Mouse (Mus musculus) neural tube, embryonic 11.5 days (tissue): ENCODE data around the gene Siglece. TPM values are rescaled to one million over a fixed set of nuclear protein-coding genes. Genes with fewer than 3 reads are reported as not detected.

Source experiments
- ATAC-seq: fragments of 200-750 bp; cut with Nextera tagmentation; 2 replicates; pipeline ENCODE4 v1.8.0; 2017; ENCODE audit warnings: moderate number of reproducible peaks, mild to moderate bottlenecking, moderate TSS enrichment, moderate library complexity; ENCODE audit not compliant: insufficient read depth, low FRiP score, low TSS enrichment
- DNase-seq: peaks from one replicate; pipeline ENCODE4 v3.0.0-alpha.2; 2015; ENCODE audit warnings: low spot score
- H3K27ac ChIP-seq: fragments of 300-500 bp; sonication (generic); 2 replicates; pipeline ENCODE4 v1.5.1; 2014; ENCODE audit warnings: low read depth, mild to moderate bottlenecking, low read length
- H3K27me3 ChIP-seq: fragments of 300-500 bp; sonication (generic); 2 replicates; pipeline ENCODE4 v1.6.1; 2014; ENCODE audit warnings: mild to moderate bottlenecking, low read length, mixed read lengths; ENCODE audit not compliant: control insufficient read depth, insufficient read depth
- H3K36me3 ChIP-seq: fragments of 300-500 bp; sonication (generic); 2 replicates; pipeline ENCODE4 v1.6.1; 2014; ENCODE audit warnings: mild to moderate bottlenecking, low read length, moderate library complexity, mixed read lengths; ENCODE audit not compliant: control insufficient read depth, insufficient read depth
- H3K4me1 ChIP-seq: fragments of 300-500 bp; sonication (generic); 2 replicates; pipeline ENCODE4 v1.6.1; 2014; ENCODE audit warnings: low read length, mixed read lengths; ENCODE audit not compliant: control insufficient read depth, insufficient read depth
- H3K4me2 ChIP-seq: fragments of 300-500 bp; sonication (generic); 2 replicates; pipeline ENCODE4 v1.6.1; 2014; ENCODE audit warnings: low read depth, mild to moderate bottlenecking, moderate library complexity
- H3K4me3 ChIP-seq: fragments of 300-500 bp; sonication (generic); 2 replicates; pipeline ENCODE4 v1.5.1; 2014; ENCODE audit warnings: low read depth, low read length
- H3K9ac ChIP-seq: fragments of 300-500 bp; sonication (generic); 2 replicates; pipeline ENCODE4 v1.6.1; 2014; ENCODE audit warnings: mild to moderate bottlenecking, low read length
- H3K9me3 ChIP-seq: fragments of 300-500 bp; sonication (generic); 2 replicates; pipeline ENCODE4 v1.6.1; 2016; ENCODE audit warnings: low read length; ENCODE audit not compliant: control insufficient read depth
- WGBS: fragments of 180-500 bp; shearing (Covaris S2); extraction: QIAGEN DNeasy Blood & Tissue Kit; methylation state at CpG from one replicate; pipeline ENCODE4 v1.1.7; 2014; 5-methylcytosine and 5-hydroxymethylcytosine counted together
- polyA plus RNA-seq: library from polyadenylated mRNA; unstranded; fragments of >200 nt; fragmentation: Nextera tagmentation; extraction: Ambion mirVana; gene quantifications from 2 replicates; pipeline ENCODE4 v1.2.1, GENCODE M21; 2014

The Siglece gene
- polyA plus RNA-seq, 1 experiment from 2014 or later: 0.34 TPM

- WGBS: 86% methylated on average over 17 of the region's 17 CpGs
These were observed 16.8 kb downstream of the Siglece start for GRCm38 (mm10) chr7:43643046-43643652.

GRCm38 (mm10) chr7:43642587-43642986 lies 17.4 kb downstream of the Siglece start:
- no peaks in the 10 kb centered on the region for H3K36me3 ChIP-seq
- no peak overlapping the region for H3K9ac ChIP-seq
- no peaks in the 10 kb centered on the region for H3K27me3 ChIP-seq
- ATAC-seq: no peak
- no peak overlapping the region for H3K4me3 ChIP-seq
- H3K4me1 ChIP-seq: no peaks in the 10 kb centered on the region
- WGBS: 82% methylated on average over 5 of the region's 5 CpGs
- no peak overlapping the region for H3K4me2 ChIP-seq
- H3K27ac ChIP-seq: no peak overlapping the region
- no peak for DNase-seq
- no peaks in the 10 kb centered on the region for H3K9me3 ChIP-seq

More at GRCm38 (mm10) chr7:43643046-43643652, 16.8 kb downstream of the Siglece start:
- Histone ChIP-seq H3K9ac (no peak overlapping the region), H3K27ac (no peak overlapping the region), H3K4me2 (no peak overlapping the region), H3K9me3 (no peaks in the 10 kb centered on the region), H3K27me3 (no peaks in the 10 kb centered on the region), H3K36me3 (no peaks in the 10 kb centered on the region), H3K4me3 (no peak overlapping the region), H3K4me1 (no peaks in the 10 kb centered on the region)
- DNase-seq (no peak), ATAC-seq (no peak)

GRCm38 (mm10) chr7:43637118-43637517 lies 22.8 kb downstream of the Siglece start:
- WGBS: 83% methylated on average over 1 of the region's 1 CpGs
- H3K4me1 ChIP-seq: no peaks in the 10 kb centered on the region
- no peak overlapping the region for H3K4me2 ChIP-seq
- H3K27ac ChIP-seq: no peak overlapping the region
- no peak for ATAC-seq
- no peaks in the 10 kb centered on the region for H3K27me3 ChIP-seq
- no peaks in the 10 kb centered on the region for H3K36me3 ChIP-seq
- H3K9me3 ChIP-seq: no peaks in the 10 kb centered on the region
- no peak for DNase-seq
- no peak overlapping the region for H3K9ac ChIP-seq
- H3K4me3 ChIP-seq: no peak overlapping the region

- 82% methylated on average over 2 of the region's 2 CpGs for WGBS
- no peak for DNase-seq
- H3K4me1 ChIP-seq: no peaks in the 10 kb centered on the region
- H3K4me3 ChIP-seq: no peak overlapping the region
- ATAC-seq: no peak
- H3K27me3 ChIP-seq: no peaks in the 10 kb centered on the region
- no peak overlapping the region for H3K9ac ChIP-seq
- H3K9me3 ChIP-seq: no peaks in the 10 kb centered on the region
- no peak overlapping the region for H3K27ac ChIP-seq
- H3K36me3 ChIP-seq: no peaks in the 10 kb centered on the region
- H3K4me2 ChIP-seq: no peak overlapping the region
These were observed 23.8 kb downstream of the Siglece start for GRCm38 (mm10) chr7:43636194-43636593.

- H3K9ac ChIP-seq: no peak within 1 kb of the TSS
- H3K4me2 ChIP-seq: no peak within 1 kb of the TSS
- H3K4me1 ChIP-seq: no peaks in the 10 kb centered on the region
- H3K36me3 ChIP-seq: no peaks in the 10 kb centered on the region
- WGBS: 74% methylated on average over 6 of the region's 6 CpGs
- DNase-seq: no peak
- no peak for ATAC-seq
- no peaks in the 10 kb centered on the region for H3K9me3 ChIP-seq
- no peak within 1 kb of the TSS for H3K4me3 ChIP-seq
- H3K27me3 ChIP-seq: no peaks in the 10 kb centered on the region
- H3K27ac ChIP-seq: no peak within 1 kb of the TSS
These were observed 25.5 kb downstream of the Siglece start, which contains the start of gene Ceacam18 for GRCm38 (mm10) chr7:43634500-43634899. Gene Ceacam18, plus strand, starts transcription at chr7:43634707.

GRCm38 (mm10) chr7:43633940-43634339 lies 26.0 kb downstream of the Siglece start:
- Histone ChIP-seq H3K4me1 (no peaks in the 10 kb centered on the region), H3K9me3 (no peaks in the 10 kb centered on the region), H3K4me3 (no peak overlapping the region), H3K27me3 (no peaks in the 10 kb centered on the region), H3K36me3 (no peaks in the 10 kb centered on the region), H3K4me2 (no peak overlapping the region), H3K27ac (no peak overlapping the region), H3K9ac (no peak overlapping the region)
- DNase-seq (no peak), ATAC-seq (no peak)
- whole genome bisulfite sequencing: 63% methylated on average over 4 of the region's 4 CpGs

- no peaks in the 10 kb centered on the region for H3K27me3 ChIP-seq
- H3K4me2 ChIP-seq: no peak overlapping the region
- H3K4me3 ChIP-seq: no peak overlapping the region
- H3K9ac ChIP-seq: no peak overlapping the region
- H3K36me3 ChIP-seq: no peaks in the 10 kb centered on the region
- H3K9me3 ChIP-seq: no peaks in the 10 kb centered on the region
- H3K4me1 ChIP-seq: no peaks in the 10 kb centered on the region
- H3K27ac ChIP-seq: no peak overlapping the region
- DNase-seq: no peak
- 85% methylated on average over 8 of the region's 8 CpGs for WGBS
- ATAC-seq: no peak
These were observed 34.1 kb downstream of the Siglece start for GRCm38 (mm10) chr7:43625794-43626422.

GRCm38 (mm10) chr7:43625065-43625464 lies 34.9 kb downstream of the Siglece start:
- Histone ChIP-seq H3K27me3 (no peaks in the 10 kb centered on the region), H3K9ac (no peak overlapping the region), H3K36me3 (no peaks in the 10 kb centered on the region), H3K4me1 (no peaks in the 10 kb centered on the region), H3K4me2 (no peak overlapping the region), H3K9me3 (no peaks in the 10 kb centered on the region), H3K4me3 (no peak overlapping the region), H3K27ac (no peak overlapping the region)
- DNase-seq (no peak), ATAC-seq (no peak)
- WGBS: 74% methylated on average over 3 of the region's 3 CpGs

- H3K36me3 ChIP-seq: no peaks in the 10 kb centered on the region
These were observed 36.1 kb downstream of the Siglece start for GRCm38 (mm10) chr7:43623819-43624218.

More at GRCm38 (mm10) chr7:43623819-43624218, 36.1 kb downstream of the Siglece start:
- no peak for ATAC-seq
- 12% methylated on average over 10 of the region's 10 CpGs for WGBS
- H3K27me3 ChIP-seq: no peaks in the 10 kb centered on the region
- no peaks in the 10 kb centered on the region for H3K9me3 ChIP-seq
- peak; percentile 37 for DNase-seq
- no peak overlapping the region for H3K4me3 ChIP-seq
- no peak overlapping the region for H3K9ac ChIP-seq
- no peaks in the 10 kb centered on the region for H3K4me1 ChIP-seq
- H3K27ac ChIP-seq: no peak overlapping the region
- H3K4me2 ChIP-seq: no peak overlapping the region; the same call in 1 of the 2 replicates
